Mouse (Mus musculus) erythroid progenitor cell, adult 5-6 weeks (primary cell): ENCODE results near the gene Rnf114. TPM values are rescaled to one million over a fixed set of nuclear protein-coding genes. Genes with fewer than 3 reads are reported as not detected.

Experiments used
- ATAC-seq: replicated peaks from 2 replicates; pipeline ENCODE4 v1.8.0; 2016; ENCODE audit warnings: moderate number of reproducible peaks, mild to moderate bottlenecking, moderate TSS enrichment, inconsistent platforms; ENCODE audit not compliant: poor library complexity, low FRiP score, severe bottlenecking
- total RNA-seq, 2 experiments: library from RNA; stranded (forward) in 1 of 2; stranded (reverse) in 1 of 2; fragments of 150-400 nt in 1 of 2; fragments of 186-747, 209-891 nt in 1 of 2; gene quantifications; 2 replicates each; pipeline versions ENCODE4 v1.2.3 to v1.2.4; 2015 to 2017; ENCODE audit warnings: low replicate concordance in 2 of 2

Rnf114 gene
- total RNA-seq, 2 experiments from 2014 or later, result 10.2 to 33.5 TPM

DNA sequence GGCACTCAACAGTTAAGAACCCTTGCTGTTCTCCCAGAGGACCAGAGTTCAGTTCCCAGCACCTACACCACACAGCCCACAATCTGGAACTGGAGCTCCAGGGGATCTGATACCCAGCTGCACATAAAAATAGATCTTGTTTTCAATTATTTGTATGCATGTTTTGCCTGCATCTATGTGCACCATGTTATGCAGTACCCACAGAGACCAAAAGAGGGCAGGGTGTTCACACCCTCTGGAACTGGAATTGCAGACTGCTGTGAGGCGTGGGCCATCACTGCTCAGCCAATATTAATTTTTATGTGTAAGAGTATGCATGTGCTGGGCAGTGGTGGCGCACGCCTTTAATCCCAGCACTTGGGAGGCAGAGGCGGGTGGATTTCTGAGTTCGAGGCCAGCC lies 4.8 kb downstream of the Rnf114 start:
- 0 out of 2 replicates have a peak, but pooled peaks have one; percentile 49 for ATAC-seq

DNA sequence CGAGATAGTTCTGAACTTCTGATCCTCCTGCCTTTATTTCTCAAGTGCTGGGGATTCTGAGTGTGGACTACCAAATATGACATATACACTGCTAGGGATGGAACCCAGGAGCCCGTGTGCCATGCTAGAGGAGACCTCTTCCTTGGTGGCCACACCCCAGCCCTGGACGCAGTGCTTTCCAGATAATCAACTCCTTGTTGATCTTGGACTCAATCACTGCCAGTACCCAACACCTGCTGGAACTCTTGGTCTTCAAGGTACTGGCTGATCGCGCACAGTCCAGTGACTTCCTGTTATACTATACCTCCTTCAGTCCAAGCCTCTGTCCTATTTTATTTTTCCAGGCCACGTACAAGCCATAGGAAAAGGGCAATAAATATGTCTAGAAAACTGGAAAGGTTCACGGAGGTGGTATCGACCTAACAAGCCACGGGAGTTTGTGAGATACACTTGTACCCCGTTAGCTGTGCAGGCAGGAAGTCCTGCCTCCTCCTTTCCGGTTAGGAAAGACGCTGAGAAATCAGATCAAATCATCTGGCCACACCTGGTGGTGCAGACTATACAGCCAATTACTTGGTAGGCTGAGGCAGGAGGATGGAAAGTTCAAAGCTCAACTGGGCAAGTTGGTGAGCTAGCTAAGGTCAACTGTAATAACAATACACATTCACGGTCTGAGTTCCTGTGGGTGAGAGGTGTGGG lies 10.3 kb downstream of the Rnf114 start:
- ATAC-seq, result peak; percentile 75

DNA sequence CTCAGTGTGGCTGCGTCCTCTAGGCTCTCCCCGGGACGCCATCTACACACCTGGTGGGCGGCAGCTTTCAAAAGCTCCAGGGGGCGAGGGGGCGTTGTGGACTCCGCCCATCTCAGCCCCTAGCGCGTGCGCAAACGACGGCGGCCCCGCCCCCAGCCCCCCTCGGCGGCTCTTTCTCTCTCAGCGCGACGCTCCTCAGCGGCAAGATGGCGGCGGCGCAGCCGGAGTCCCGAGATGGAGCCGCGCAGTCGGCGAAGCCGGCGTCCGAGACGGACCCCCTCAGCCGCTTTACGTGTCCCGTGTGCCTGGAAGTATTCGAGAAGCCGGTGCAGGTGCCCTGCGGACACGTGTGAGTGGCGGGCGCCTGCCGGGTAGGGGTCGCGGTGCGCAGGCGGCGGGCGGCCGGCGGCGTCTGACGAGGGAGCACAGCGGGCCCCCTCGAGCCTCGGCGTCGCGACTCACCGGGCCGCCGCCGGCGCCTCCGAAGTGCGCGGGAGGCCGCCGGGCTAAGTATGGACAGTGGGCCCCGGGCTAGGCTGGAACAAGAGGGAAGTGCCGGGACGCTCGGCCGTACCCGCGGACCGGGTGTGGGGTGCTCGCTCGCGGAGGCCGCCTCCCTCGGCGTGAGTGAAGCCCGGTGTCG lies 10.9 kb downstream of the Rnf114 start:
- peak; percentile 73 for ATAC-seq

DNA sequence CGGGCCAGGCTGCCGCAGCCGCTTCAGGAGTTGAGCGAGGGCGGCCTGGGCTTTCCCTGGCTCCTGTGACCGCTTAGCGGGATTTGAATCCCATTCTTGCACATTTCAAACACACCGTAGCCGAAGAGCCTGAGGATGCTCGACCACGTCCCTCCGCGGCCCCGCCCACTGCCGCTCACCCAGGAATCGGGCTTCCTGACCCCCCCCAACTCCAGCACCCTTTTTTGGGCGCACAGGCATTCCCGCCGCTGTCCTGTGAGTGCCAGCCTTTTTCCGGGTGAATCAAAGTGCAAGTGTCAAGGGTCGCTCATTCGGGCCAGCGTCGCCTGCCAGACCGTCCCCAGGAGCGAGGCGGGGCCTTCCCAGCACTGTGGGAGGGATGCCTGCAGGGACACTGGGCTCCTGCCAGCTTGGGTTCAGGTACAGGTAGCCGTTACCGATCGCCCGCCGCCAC lies 11.5 kb downstream of the Rnf114 start:
- ATAC-seq, result peak; percentile 47

DNA sequence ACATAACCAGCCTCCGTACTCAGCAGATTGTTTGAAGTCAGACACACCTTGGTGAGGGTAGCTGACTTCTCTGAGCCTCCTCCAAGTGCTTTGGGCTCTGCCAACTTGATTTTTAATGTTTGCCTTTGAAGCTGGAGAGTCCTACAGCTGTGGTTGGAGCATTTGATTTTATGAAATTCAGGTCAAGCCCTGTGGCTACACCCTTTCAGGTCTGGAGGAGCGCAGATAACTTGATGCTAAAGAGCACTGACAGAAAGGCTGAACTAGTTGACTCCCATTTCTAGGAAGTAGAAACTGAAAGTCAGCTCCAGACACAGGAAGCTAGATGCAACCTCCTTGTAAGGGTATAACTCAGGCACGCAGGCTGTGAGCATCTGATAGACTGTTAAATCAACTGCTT lies 12.7 kb downstream of the Rnf114 start:
- peak; percentile 41 for ATAC-seq

DNA sequence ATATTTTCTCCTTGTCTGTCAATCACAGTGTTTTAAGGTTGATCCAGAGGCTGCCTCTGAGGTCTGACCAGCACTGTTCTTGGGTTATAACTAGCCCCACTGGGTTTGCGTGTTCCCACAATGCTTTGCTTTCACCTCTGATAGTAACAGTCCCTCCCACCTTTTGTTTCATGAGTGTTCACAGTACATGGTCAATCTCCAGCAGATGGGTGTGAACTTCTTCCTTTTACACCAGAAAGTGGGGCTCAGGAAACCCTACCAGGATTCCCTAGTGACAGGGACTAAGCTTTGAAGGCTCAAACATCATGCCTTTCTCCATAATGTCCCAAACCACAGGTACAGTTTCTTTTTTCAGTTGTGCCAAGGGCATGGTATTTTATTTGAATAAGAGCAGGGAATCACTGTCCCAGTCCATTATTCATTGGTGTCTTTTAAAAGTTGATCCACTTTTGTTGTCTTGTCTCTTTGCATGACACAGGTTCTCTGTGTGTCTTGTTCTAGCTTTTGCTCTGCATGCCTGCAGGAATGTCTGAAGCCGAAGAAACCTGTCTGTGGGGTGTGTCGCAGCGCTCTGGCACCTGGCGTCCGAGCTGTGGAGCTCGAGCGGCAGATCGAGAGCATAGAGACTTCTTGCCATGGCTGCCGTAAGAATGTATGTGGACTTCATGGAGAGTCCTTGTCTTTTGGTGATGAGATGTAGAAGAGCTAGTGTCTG lies 14.3 kb downstream of the Rnf114 start:
- no peak for ATAC-seq

DNA sequence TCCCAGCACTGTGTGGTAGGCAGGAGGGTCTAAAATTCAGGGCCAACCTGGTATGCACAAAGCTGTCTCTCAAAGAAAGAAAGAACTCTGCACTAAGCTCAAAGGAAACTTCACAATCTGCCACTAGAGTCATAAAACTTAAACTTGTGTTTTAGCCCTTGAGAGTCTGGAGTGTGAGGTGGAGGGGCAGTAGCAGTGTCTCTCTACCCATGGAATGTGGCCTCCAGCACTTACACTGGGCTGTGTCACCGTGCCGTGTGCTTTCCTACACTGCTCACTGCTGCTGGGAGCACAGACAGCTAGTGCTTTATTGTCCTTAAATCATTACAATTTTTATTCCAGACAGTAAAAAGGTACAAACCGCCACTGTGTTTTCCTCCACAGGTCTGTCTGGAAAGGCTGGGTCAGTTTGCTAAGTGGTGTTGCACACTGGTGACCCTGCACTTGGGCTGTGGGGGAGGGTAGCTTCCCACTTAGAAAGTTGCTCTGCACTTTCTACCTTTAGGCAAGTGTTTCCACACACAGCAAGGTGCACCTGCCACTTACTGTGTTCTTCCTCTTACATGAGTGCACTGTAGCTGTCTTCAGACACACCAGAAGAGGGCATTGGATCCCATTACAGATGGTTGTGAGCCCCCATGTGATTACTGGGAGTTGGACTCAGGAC lies 15.4 kb downstream of the Rnf114 start:
- no peak for ATAC-seq

DNA sequence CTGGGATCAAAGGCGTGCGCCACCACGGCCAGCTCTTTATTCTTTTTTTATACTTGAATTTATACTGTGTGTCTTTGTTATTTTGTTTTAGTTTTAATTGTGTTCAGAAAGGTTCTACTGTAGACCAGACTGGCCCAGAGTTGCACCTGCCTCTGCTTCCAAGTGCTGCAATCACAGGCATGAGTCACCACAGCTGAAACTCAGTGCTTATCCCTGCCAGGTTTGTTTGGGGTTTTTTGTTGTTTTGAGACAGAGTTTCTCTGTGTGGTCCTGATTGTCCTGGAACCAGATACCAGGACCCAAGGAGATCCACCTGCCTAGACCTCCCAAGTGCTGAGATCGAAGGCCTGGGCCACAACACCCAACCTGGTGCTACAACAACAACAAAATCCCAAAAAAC lies 16.1 kb downstream of the Rnf114 start:
- no peak for ATAC-seq

DNA sequence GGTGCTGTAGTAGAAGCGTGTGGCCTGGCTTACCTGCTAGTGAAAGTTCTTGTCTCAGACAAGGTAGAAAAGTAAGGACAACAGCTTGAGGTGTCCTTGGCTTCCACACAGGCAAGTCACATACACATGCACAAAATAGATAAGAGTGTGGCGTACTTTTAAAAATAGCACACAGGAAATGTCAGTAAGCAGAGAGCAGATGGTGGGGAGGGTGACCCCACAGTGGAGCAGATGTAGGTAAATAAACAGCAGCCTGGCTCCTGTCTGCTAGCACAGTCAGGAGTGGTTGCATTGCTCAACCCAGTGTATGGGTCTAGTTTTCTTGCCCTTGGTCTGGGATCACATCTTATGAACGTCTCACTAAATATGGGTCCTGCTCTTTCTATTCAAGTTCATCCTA lies 18.0 kb downstream of the Rnf114 start:
- peak; percentile 35; the same call in 1 of the 2 replicates for ATAC-seq

DNA sequence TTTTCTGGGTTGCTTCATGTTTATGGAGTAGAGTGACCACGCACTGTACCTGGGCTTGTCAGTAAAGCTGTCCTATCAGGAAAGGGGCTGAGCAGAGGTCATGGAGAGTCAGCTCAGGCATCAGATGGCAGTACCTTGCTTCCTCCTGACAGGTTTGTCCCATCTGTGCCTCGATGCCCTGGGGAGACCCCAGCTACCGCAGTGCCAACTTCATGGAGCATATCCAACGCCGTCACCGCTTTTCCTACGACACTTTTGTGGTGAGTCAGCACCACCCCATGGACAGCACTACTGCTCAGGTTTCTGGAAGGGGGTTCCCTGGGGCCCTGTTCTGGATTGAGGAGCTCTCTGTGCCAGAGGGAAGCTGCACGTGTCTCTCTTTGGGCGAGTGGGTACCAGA lies 19.9 kb downstream of the Rnf114 start:
- ATAC-seq, result no peak

DNA sequence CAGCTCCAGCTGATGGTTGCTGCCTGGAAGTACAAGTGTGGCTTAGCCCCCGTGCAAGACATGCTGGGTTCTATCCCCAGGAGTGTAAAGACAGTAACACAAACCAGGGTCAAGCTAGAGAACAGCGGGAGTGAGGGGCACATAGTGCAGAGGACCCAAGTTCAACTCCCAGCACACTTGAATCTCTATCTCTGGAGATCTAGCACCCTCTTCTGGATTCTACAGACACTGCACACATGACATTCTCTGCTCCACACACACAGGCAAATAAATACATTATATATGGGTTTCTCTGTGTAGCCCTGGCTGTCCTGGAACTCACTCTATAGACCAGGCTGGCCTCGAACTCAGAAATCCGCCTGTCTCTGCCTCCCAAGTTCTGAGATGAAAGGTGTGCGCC lies 20.5 kb downstream of the Rnf114 start:
- ATAC-seq, result 0 out of 2 replicates have a peak, but pooled peaks have one; percentile 52

DNA sequence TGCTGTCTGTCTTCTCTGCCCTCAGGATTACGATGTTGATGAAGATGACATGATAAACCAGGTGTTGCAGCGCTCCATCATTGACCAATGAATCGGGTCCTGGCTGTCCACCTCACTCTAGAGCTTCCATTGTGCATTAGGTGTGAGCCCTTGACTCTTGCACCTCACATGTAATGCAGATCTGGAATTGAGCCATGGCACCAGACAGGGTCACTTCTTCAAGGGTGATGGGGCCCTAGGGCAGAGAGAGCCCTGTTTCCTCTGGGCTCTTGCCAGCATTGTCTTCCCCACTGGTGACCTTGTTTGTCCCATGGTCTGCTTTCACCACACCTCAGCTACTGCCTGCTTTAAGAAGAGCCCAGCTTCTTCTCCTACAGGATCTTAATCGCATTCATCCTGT lies 22.2 kb downstream of the Rnf114 start:
- no peak for ATAC-seq

DNA sequence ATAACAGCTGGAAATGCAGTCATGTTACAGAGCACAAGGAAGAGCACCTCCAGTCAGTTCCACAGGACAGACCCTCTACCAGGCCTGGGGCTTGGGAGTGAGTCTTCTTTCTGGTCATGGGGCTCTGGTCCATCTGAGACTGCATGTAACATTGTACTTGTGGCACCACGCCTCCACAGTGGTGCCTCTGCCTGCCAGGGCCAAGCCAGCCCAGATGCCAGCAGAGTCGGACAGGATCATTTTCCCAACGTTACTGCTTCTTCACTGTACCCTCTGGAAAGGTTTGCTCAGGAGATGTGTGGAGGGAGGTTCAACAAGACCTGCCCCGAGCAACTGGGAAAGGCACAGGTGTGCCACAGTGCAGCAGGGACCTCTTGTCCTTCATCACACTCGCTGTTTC lies 23.2 kb downstream of the Rnf114 start:
- ATAC-seq, result no peak

DNA sequence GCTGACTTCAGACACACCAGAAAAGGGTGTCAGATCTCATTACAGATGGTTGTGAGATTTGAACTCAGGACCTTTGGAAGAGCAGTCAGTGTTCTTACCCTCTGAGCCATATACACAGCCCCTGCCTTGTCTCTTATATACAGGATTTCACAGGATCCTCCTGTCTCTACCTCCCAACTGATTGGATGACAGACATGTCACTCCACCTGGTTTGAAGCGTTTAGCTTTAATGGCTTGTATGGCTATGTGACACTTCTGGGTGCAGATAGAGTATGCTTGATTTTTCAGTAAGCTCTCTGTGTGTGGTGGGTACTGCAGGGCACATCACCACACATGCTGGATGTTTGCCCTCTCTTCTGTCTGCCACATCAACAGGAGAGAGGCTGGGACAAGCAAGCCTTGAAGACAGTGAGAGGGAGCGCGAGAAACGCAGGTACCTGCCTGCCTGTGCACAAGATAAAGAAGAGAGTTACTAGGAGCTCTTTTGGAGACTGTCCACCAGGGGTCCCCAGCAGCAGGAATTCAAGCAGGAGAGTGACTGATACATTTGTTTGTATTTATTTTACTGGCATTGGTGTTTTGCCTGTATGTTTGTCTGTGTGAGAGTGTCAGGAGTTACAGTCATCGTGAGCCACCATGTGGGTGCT lies 27.3 kb downstream of the Rnf114 start:
- ATAC-seq, result peak; percentile 63

DNA sequence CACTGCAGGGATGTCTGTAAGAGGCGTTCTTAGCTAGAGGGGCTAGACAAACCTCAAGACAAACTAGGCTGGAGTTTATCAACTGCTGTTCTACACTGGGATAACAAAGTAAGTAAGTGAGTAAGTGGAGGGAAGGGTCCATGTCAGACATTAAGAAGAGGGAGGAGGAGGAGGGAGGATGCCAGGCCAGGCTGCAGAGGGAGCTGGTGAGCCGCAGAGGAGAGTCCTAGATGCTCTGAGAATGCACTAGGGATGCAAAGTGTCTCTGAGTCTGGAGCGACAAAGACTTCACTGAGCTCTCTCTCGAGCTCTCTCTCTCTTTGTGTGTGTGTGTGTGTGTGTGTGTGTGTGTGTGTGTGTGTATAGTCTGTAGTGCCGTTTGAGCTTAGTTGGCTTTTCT lies 35.8 kb downstream of the Rnf114 start:
- ATAC-seq, result no peak

DNA sequence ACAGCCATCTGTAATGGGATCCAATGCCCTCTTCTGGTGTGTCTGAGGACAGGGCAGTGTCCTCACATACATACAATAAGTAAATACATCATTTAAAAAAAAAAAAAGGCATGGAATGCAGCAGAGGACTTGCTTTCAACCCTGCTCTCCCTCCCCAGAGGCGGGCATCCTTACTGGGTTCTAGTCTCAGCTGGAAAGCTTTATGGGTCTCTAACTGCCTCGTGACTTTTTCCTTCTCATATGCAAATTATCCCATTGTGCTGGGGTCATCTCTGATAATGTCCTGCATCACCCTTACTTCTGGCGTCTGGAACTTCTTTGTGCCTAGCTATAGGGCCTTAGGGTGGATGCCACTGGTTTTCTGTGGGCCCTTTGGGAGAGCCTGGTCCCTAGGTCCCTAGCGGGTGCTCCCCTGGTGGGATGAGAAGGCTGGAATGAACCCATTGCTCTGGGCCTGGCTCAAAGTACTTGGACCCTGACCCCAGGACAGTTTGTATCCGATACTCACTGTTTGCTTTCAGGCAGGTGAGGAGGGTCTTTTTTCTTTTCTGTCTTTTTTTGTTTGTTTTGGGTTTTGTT lies 37.6 kb downstream of the Rnf114 start:
- ATAC-seq, result no peak

DNA sequence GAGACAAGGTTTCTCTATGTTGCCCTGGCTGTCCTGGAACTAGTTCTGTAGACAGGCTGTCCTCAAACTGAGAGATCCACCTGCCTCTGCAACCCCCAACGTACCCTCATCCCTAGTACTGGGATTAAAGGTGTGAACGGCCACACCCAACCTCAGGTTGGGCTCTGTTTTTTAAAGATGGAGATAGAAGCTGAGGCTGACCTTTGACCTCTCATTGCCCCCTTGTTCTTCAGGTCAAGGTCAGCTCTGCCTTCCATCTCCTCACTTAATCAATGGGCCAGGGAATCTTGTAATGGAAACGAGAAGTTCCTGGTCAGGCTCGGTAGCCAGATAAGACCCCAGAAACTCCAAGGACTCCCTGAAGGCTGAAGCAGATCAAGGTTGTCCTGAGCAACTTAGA lies 38.1 kb downstream of the Rnf114 start:
- no peak for ATAC-seq

DNA sequence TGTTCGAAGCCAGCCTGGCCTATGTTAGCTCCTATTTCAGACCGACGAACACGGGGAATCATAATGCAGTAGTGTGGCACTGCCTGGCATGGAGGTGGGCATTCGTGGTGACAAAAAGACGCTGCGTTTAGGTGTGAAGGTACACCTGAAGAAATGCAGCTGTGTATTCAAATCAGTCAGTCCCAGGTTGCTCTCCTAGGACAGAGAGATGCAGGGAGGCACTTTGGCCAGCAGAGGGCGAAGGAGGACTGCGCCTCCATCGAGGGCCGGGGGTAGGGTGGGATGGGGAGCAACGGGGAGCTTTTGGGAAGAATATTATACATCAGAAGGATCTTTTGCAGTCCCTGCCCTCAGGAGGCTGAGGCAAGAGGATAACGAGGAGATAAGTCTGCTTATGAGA lies 39.7 kb downstream of the Rnf114 start:
- ATAC-seq, result 0 out of 2 replicates have a peak, but pooled peaks have one; percentile 59

DNA sequence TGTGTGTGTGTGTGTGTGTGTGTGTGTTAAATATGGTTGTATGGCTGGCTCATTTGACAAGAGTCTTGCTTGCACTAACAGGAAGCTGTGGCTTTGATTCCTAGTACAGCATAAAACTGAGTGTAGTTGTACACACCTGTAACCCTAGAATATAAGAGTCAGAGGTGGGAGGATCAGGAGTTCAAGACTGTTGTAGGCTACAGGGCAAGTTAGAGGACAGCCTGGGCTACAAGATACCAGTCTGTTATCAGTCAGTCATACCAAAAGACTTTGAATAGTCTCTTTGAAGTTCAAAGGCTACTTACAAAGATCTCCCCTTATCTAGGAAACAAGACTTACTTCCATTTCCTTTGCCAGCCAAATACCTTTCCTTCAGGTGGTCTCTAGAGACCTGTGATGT lies 41.4 kb downstream of the Rnf114 start:
- no peak for ATAC-seq
